Mouse (Mus musculus) kidney, embryonic 15.5 days (tissue): ENCODE measurements around the gene Fmnl2. TPM values are rescaled to one million over a fixed set of nuclear protein-coding genes. Genes with fewer than 3 reads are reported as not detected.

Experiments used
- ATAC-seq: fragments of 200-750 bp; cut with Nextera tagmentation; replicated peaks from 2 replicates; pipeline ENCODE4 v1.8.0; 2017; ENCODE audit warnings: moderate TSS enrichment; ENCODE audit not compliant: low FRiP score
- H3K27ac ChIP-seq: fragments of 300-500 bp; sonication (generic); 2 replicates; pipeline ENCODE4 v1.5.1; 2015; ENCODE audit warnings: mild to moderate bottlenecking, inconsistent platforms
- H3K27me3 ChIP-seq: fragments of 300-500 bp; sonication (generic); 2 replicates; pipeline ENCODE4 v1.6.1; 2015; ENCODE audit warnings: inconsistent platforms
- H3K36me3 ChIP-seq: fragments of 300-500 bp; sonication (generic); 2 replicates; pipeline ENCODE4 v1.6.1; 2015; ENCODE audit warnings: inconsistent platforms
- H3K4me1 ChIP-seq: fragments of 300-500 bp; sonication (generic); 2 replicates; pipeline ENCODE4 v1.6.1; 2015; ENCODE audit warnings: inconsistent platforms
- H3K4me2 ChIP-seq: fragments of 300-500 bp; sonication (generic); 2 replicates; pipeline ENCODE4 v1.6.1; 2015; ENCODE audit warnings: moderate library complexity, mild to moderate bottlenecking, inconsistent platforms
- H3K4me3 ChIP-seq: fragments of 300-500 bp; sonication (generic); replicated peaks from 2 replicates; pipeline ENCODE4 v1.5.1; 2015; ENCODE audit warnings: mild to moderate bottlenecking, inconsistent platforms
- H3K9ac ChIP-seq: fragments of 300-500 bp; sonication (generic); 2 replicates; pipeline ENCODE4 v1.6.1; 2015; ENCODE audit warnings: mild to moderate bottlenecking, inconsistent platforms
- H3K9me3 ChIP-seq: fragments of 300-500 bp; sonication (generic); replicated peaks from 2 replicates; pipeline ENCODE4 v1.6.1; 2016; ENCODE audit warnings: inconsistent platforms
- WGBS: fragments of 180-500 bp; shearing (Covaris S2); methylation state at CpG from one replicate; pipeline ENCODE4 v1.1.7; 2015; ENCODE audit warnings: mixed read lengths; 5-methylcytosine and 5-hydroxymethylcytosine counted together
- polyA plus RNA-seq: library from polyadenylated mRNA; unstranded; fragments of >200 nt; fragmentation: Nextera tagmentation; extraction: Ambion mirVana; gene quantifications from 2 replicates; pipeline ENCODE4 v1.2.1, GENCODE M21; 2015

The Fmnl2 gene
- polyA plus RNA-seq, 1 experiment from 2014 or later: 8.0 TPM

GRCm38 (mm10) chr2:52894983-52895621 lies 37.4 kb downstream of the Fmnl2 start:
- 69% methylated on average over 6 of the region's 6 CpGs for WGBS
- Histone ChIP-seq H3K9ac (no peak overlapping the region), H3K9me3 (no peaks in the 10 kb centered on the region), H3K4me3 (no peak overlapping the region), H3K4me2 (no peak overlapping the region), H3K4me1 (peaks cover 49% of the 10 kb centered on the region), H3K27ac (0 out of 2 replicates have a peak overlapping the region, but pooled peaks have one; percentile 1), H3K27me3 (no peaks in the 10 kb centered on the region), H3K36me3 (no peaks in the 10 kb centered on the region)
- ATAC-seq: peak; percentile 34; the same call in 1 of the 2 replicates

DNA sequence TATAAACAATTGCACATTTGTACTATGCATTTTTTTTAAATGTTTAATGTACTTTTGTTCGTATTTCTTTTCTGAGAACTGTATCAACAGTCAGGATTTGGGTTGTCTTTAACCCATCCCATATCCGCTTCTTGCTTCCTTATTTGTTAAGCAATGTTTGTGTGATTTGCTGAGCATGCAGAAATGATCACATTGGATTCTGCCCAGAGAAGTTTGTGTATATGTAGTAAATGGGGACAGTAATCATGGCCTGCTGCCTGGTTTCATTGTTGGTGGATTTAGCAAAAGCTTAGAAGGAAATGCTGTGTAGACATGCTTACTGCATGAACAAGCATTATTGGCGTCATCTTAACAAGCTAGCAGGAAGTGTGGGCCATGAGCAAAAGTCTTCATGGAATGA lies 39.3 kb downstream of the Fmnl2 start:
- H3K36me3 ChIP-seq: no peaks in the 10 kb centered on the region
- peaks cover 40% of the 10 kb centered on the region for H3K4me1 ChIP-seq
- ATAC-seq: no peak
- no peaks in the 10 kb centered on the region for H3K9me3 ChIP-seq
- WGBS: 80% methylated on average over 3 of the region's 3 CpGs
- H3K27me3 ChIP-seq: no peaks in the 10 kb centered on the region
- H3K4me3 ChIP-seq: no peak overlapping the region
- no peak overlapping the region for H3K9ac ChIP-seq
- H3K27ac ChIP-seq: no peak overlapping the region
- no peak overlapping the region for H3K4me2 ChIP-seq

DNA sequence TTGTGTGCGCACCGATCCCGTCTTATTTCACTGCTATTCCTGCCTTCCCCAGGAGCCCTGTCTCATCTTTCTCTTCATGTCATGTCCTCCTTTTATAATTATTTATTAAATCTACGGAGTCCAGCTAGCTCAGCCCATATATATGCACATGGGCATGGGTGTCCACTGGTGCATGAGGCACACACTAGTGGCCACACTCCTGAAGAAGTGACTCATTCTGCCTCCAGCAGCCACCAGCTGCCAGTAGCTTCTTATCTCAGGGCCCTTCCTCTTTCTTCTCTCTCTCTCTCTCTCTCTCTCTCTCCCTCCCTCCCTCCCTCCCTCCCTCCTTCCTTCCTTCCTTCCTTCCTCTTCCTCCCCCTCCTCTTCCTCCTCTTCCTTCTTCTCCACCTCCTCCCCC lies 43.1 kb downstream of the Fmnl2 start:
- peaks cover 44% of the 10 kb centered on the region for H3K4me1 ChIP-seq
- ATAC-seq: no peak
- no peak overlapping the region for H3K4me2 ChIP-seq

DNA sequence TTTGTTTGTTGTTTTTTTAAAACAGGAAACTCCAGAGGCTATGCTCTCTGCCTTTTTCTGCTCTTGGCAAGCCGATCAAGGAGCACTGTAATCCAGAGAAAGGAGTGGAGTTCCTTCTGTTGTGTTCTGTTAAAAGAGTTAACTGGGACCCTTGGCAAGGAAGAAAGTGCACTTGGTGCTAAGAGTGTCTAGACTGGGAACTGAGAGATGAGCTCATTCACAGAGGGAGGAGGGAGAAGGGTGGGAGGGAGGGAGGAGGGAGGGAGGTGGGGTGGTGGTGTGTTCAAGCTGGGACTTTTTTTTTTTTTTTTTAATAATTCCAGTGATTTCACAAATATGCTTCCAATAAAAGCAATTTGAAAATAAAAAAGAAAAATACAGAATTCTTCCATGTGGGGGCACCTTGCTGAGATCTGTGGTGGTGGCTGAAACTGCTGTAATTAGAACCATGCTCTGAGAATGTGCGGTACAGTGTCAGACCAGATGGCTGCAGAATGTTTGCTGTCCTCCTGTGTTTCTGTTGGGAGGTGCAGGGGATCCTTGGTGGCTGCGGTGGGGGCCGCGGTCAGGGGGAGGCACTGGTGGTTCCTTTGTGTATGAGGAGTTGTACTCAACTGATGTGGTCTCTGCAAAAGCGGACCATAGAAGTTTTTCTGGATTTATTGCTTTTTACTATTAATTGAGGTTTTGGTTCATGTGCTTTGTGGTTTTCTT lies 43.8 kb downstream of the Fmnl2 start:
- Histone ChIP-seq H3K36me3 (no peaks in the 10 kb centered on the region), H3K9ac (no peak overlapping the region), H3K4me2 (no peak overlapping the region), H3K27ac (no peak overlapping the region), H3K4me1 (peaks cover 43% of the 10 kb centered on the region), H3K9me3 (no peaks in the 10 kb centered on the region), H3K4me3 (no peak overlapping the region), H3K27me3 (no peaks in the 10 kb centered on the region)
- WGBS: 82% methylated on average over 6 of the region's 6 CpGs
- no peak for ATAC-seq

More for the DNA sequence above, 43.1 kb downstream of the Fmnl2 start:
- 83% methylated on average over 4 of the region's 4 CpGs for WGBS
- Histone ChIP-seq H3K27me3 (no peaks in the 10 kb centered on the region), H3K9ac (no peak overlapping the region), H3K4me3 (no peak overlapping the region), H3K36me3 (no peaks in the 10 kb centered on the region), H3K9me3 (no peaks in the 10 kb centered on the region), H3K27ac (no peak overlapping the region)

GRCm38 (mm10) chr2:52902456-52902855 lies 44.8 kb downstream of the Fmnl2 start:
- Histone ChIP-seq H3K9me3 (no peaks in the 10 kb centered on the region), H3K4me1 (peaks cover 41% of the 10 kb centered on the region), H3K9ac (no peak overlapping the region), H3K4me2 (no peak overlapping the region), H3K27me3 (no peaks in the 10 kb centered on the region), H3K36me3 (no peaks in the 10 kb centered on the region), H3K4me3 (no peak overlapping the region), H3K27ac (no peak overlapping the region)
- 48% methylated on average over 3 of the region's 3 CpGs for WGBS
- no peak for ATAC-seq

- ATAC-seq: no peak
These were observed 45.7 kb downstream of the Fmnl2 start for GRCm38 (mm10) chr2:52903228-52903963.

GRCm38 (mm10) chr2:52904526-52904925 lies 46.9 kb downstream of the Fmnl2 start:
- Histone ChIP-seq H3K4me2 (no peak overlapping the region), H3K9me3 (no peaks in the 10 kb centered on the region), H3K4me1 (peaks cover 39% of the 10 kb centered on the region), H3K27ac (no peak overlapping the region), H3K27me3 (no peaks in the 10 kb centered on the region), H3K36me3 (no peaks in the 10 kb centered on the region), H3K4me3 (no peak overlapping the region), H3K9ac (no peak overlapping the region)
- ATAC-seq: no peak
- 58% methylated on average over 5 of the region's 5 CpGs for WGBS

More at GRCm38 (mm10) chr2:52903228-52903963, 45.7 kb downstream of the Fmnl2 start:
- 63% methylated on average over 8 of the region's 8 CpGs for WGBS
- Histone ChIP-seq H3K9ac (no peak overlapping the region), H3K9me3 (no peaks in the 10 kb centered on the region), H3K36me3 (no peaks in the 10 kb centered on the region), H3K27ac (no peak overlapping the region), H3K4me2 (no peak overlapping the region), H3K27me3 (no peaks in the 10 kb centered on the region), H3K4me3 (no peak overlapping the region), H3K4me1 (peaks cover 37% of the 10 kb centered on the region)

- Histone ChIP-seq H3K9ac (no peak overlapping the region), H3K9me3 (no peaks in the 10 kb centered on the region), H3K4me2 (no peak overlapping the region), H3K4me3 (no peak overlapping the region), H3K27me3 (no peaks in the 10 kb centered on the region), H3K4me1 (peaks cover 15% of the 10 kb centered on the region; the same call in 1 of the 2 replicates), H3K36me3 (no peaks in the 10 kb centered on the region), H3K27ac (0 out of 2 replicates have a peak overlapping the region, but pooled peaks have one; percentile 37)
- ATAC-seq: no peak
- WGBS: 35% methylated on average over 2 of the region's 2 CpGs
These were observed 55.7 kb downstream of the Fmnl2 start for GRCm38 (mm10) chr2:52913311-52913710.

DNA sequence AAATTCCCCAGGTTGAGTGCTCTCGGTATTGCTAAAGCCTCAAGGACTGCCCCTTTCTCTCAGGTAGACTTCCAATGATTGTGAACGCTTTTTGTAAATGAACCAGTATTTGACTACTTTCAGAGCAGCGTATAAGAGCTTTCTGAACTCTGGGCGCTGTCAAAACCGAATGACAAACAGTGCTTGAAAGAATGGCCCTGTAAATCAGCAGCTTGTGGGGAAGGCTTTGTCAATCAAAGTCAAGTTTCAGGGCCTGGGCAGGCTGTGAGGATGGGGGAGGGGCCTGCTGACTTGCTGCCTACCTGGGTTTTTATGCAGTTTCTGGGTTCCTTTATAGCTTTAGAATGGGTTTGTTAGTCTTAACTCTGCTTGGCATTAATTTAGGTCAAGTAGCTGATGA lies 56.1 kb downstream of the Fmnl2 start:
- WGBS: 38% methylated on average over 5 of the region's 5 CpGs
- H3K36me3 ChIP-seq: no peaks in the 10 kb centered on the region
- H3K4me2 ChIP-seq: no peak overlapping the region
- no peak overlapping the region for H3K4me3 ChIP-seq
- no peak overlapping the region for H3K9ac ChIP-seq
- H3K27me3 ChIP-seq: no peaks in the 10 kb centered on the region
- peaks cover 13% of the 10 kb centered on the region; the same call in 1 of the 2 replicates for H3K4me1 ChIP-seq
- H3K9me3 ChIP-seq: no peaks in the 10 kb centered on the region
- H3K27ac ChIP-seq: 0 out of 2 replicates have a peak overlapping the region, but pooled peaks have one; percentile 37
- no peak for ATAC-seq

DNA sequence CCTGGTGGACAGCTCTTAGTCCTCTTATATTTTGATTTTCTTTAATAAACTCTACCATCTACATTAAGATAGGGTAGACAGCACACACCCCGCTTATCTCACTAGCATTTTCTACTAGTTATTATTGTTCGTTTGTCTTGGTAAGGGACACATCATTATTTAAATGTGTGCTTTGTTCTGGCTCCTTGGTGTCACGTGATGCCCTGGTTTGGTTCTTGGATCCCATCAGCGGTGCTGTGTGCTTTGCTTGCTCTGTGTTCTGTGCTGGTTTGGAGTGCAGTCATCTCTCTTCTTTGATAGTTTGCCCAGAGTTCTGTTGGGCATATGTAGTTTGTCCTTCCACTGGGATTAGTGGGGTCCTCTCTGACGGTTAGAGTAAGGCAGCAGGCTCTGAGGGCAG lies 57.9 kb downstream of the Fmnl2 start:
- H3K27me3 ChIP-seq: no peaks in the 10 kb centered on the region
- WGBS: 89% methylated on average over 5 of the region's 5 CpGs
- H3K4me1 ChIP-seq: peaks cover 10% of the 10 kb centered on the region; the same call in 1 of the 2 replicates
- no peaks in the 10 kb centered on the region for H3K9me3 ChIP-seq
- H3K4me3 ChIP-seq: no peak overlapping the region
- no peak overlapping the region for H3K4me2 ChIP-seq
- H3K27ac ChIP-seq: no peak overlapping the region
- H3K36me3 ChIP-seq: no peaks in the 10 kb centered on the region
- no peak for ATAC-seq
- no peak overlapping the region for H3K9ac ChIP-seq

DNA sequence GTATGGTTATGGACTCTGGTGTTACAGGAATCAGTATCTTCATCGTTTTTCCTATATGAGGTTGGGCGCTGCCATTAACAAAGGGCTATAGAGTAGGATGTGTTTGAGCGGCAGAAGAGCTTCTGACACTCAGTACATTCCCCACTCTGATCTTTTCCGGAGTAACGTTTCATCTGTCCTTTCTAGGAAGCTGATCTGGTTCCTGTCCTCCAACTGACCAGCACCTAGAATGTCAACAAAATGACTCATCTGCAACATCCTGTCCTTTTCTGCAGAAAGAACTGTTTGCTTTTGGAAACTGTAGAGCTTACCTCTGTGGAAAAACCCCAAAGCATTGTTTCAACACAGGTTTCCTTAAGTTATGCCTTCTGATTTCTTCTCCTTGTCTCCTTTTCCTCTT lies 60.4 kb downstream of the Fmnl2 start:
- Histone ChIP-seq H3K9ac (no peak overlapping the region), H3K27ac (no peak overlapping the region; the same call in 1 of the 2 replicates), H3K27me3 (no peaks in the 10 kb centered on the region), H3K4me2 (no peak overlapping the region), H3K4me3 (no peak overlapping the region), H3K9me3 (no peaks in the 10 kb centered on the region), H3K4me1 (peaks cover 10% of the 10 kb centered on the region; the same call in 1 of the 2 replicates), H3K36me3 (no peaks in the 10 kb centered on the region)
- WGBS: 55% methylated on average over 5 of the region's 5 CpGs
- ATAC-seq: no peak
